Mouse (Mus musculus) gastrocnemius, postnatal 14 days (tissue): ENCODE results near the gene Ndel1. TPM values are rescaled to one million over a fixed set of nuclear protein-coding genes. Genes with fewer than 3 reads are reported as not detected.
"Not testable (repeated sequence)": the region's sequence is repeated elsewhere in the genome, so short reads cannot be mapped to it uniquely, and the experiment has no call there.

Source experiments
- DNase-seq: peaks from one replicate; pipeline ENCODE4 v3.0.0; 2021; ENCODE audit warnings: mixed read lengths
- intact Hi-C: fragments of 180-260 bp; cut with DNase I; formaldehyde crosslinking; loops from one replicate; pipeline ENCODE4 v1.15.1; 2025; ENCODE audit warnings: low total_unique reads
- total RNA-seq, 2 experiments: library from RNA; stranded (reverse); gene quantifications; 2 replicates each; pipeline ENCODE4 v1.2.3; 2021

Ndel1 gene
- total RNA-seq, 2 experiments from 2014 or later: 54.3 to 61.1 TPM

DNA sequence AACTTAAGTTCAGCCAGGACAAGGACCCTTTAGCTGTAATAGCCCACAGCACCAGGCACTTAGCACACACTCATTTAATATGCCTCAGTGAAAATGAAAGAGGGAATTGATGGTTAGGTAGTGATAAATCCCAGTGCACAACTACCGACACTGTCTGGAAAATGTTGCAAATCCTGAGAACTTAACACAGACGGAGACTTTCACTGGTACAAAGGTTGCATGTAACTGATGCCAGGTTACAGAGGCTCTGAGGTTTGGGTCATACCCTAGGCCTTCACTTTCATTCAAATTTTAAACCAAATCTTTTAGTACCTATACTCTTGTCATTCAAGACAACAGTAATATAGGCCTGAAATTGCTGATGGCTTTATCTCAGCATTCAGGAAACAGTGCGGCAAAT, 14.3 kb downstream of the Ndel1 start:
- intact Hi-C loops: no loop called here
- DNase-seq: no peak

DNA sequence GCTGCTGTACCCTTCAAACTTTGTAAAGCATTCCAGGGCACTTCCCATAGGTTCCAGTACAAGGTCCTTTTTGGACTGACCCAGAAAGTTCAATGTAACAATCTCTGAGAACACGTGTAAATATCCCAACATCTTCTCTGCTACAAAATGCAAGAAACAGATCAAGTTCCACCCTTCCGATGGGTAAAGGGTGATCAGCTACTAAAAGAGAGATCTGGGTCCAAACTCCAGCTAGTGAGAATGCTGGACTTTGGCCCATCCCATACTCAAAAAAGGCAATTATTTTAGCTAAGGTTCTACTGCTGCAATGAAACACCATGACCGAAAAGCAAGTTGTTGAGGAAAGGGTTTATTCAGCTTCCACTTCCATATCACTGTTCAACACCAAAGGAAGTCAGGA, 17.0 kb downstream of the Ndel1 start:
- no peak for DNase-seq
- intact Hi-C loops: no loop called here

DNA sequence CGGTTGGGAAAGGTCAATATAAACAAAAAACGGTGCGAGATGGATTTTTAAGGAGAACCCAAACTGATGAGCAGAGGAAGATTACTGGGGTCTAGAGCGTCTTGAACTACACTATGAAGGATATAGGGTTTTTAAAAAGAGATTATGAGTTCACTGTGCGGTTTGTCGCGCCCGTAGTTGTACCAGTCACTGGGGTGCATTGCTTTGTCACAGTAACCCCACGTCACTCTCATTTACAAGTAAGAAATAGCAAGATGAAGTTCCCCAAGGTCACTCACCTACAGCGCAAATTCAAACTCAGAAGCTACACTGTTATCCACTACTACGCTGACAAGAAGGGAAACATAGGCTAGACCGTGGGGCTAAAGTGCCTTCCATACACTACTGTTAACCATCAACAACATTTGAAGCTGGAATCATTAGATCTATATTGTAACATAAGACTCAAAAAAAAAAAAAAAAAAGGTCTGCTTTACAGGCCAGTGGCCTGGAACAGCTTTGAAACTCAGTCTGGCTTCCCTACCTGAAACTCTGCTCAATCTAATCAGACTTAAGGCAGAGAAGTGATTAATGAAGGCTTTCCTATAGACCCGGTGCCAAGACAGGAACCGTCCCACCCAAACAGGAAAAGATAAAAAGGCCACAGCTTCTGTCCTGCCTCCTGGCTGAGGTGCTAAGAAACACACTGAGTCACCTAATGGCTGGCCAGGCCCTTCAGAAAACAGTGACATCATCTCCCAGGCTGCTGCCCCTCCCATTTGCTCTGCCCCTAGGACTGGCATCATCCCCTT, 17.9 kb downstream of the Ndel1 start:
- intact Hi-C loops: no loop called here
- DNase-seq: peak; percentile 9

DNA sequence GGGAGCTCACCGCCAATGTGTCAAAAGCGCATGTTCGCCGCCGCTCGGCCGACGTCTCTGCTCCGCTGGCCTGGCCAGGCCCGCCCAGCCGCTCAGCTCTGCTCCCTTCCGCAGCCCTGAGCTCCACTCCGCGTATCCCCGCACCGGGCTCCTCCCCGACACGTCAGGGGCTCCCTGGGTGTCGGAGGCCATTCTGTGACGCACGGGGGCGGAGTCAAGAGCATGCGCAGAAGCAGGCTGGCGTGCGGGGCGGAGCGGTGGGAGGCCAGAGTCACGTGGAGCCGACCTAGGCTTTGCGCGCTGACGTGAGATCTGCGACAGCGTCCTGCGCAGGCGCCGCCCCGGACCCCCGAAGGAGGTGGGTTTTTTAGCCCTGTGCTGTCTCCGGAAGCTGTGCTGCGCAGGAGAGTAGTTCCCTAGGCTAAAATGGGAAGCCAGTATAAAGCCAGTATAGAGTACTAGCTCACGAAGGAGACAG, 18.7 kb downstream of the Ndel1 start:
- intact Hi-C loops: no loop called here
- DNase-seq: peak; percentile 100

DNA sequence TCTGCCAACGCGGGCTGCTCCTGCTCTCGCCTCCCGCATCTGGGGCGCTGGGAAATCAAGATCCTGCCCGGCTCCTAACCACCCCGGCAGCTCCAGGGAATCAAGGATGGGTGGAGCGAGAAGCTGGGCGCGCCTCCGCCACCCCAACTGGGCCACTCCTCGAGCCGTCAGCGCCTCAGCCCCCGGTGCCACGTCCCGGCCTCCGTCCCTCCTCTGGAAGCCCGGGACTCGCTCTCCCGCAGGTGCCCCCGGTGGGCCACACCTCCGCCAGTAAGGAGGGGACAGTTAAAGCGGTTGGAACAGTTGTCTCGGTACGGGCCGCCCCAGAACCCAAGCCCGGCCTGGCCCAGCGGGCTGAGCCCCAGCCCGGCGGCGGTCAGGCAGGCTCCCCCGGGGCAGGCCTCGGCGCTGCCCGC, 19.2 kb downstream of the Ndel1 start:
- peak; percentile 81 for DNase-seq
- intact Hi-C loops: no loop called here

DNA sequence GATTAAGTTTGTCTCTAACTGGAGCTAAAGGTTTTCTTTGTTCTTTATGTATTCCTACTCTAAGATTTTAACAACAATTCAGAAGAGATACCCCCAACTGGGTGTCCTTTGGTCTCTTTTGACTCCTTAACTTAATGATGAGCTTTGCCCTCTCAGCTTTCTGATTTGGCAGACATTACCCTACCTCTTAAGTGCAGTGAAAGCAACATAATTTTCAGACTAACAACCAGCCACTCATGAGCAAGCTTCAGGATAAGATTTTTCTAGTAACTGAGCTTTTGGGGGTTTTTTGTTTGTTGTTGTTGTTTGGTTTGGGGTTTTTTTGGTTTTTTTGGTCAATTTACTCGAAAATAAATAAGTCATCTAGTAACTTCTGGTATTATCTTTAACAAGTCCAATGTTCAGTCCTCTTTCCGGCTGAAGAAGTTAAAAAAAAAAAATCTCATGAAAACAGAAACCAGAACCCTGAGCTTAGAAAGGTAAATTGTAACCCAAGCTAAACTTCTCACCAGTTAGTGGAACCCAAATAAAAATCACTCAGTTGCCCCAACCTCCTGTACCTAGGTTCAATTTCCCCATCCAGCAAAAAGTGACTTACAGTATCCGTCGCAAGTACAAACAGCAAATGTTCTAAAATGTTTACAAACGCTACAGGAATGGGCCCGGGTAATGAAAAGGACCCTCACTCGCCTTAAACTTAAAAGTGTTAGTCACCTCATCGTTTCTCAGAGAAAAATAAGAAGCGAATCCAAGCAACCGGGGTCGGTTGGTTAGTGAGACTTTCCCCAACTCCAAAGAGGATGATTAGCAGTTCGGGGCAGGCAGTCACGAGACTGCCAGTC, 19.8 kb downstream of the Ndel1 start:
- DNase-seq: no peak
- intact Hi-C loops: no loop called here

DNA sequence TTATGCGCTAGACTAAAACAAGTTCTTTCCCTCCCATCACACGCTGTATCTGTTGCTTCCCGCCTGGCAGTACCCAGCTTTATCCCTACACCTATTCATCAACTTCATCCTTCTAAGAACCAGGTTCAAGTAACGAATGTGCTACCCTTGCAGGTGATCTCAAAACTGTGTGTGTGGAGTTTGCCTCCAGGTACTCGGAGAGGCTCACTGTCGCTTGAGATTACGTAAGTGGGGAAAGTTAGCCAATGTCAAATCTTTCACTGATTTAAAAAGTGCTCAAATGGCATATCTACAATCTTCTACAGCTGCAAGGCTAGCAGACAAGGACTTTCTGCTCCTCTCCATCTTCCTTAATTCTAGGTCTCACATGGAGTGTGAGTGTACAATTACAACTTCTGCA, 20.8 kb downstream of the Ndel1 start:
- intact Hi-C loops: no loop called here

DNA sequence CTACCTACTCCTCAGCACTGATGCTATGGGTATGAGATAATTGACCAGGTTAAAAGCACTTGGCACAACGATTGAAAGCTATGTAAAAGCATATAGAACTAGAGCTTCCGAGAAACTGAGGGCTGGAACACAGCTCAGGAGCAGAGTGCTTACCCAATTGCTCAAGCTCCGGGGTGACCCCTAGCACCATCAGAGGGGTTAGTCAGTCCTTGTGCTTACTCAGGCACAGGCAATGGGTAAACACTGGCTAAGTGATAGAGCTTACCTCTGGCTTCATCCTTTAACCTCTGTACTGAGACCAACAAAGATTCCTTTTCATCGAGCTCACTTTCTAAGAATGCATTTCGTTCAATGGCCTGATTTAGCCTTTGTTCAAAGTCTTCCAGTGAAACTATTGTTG, 32.1 kb downstream of the Ndel1 start:
- intact Hi-C loops: no loop called here
- no peak for DNase-seq

More for the DNA sequence above, 20.8 kb downstream of the Ndel1 start:
- no peak for DNase-seq

DNA sequence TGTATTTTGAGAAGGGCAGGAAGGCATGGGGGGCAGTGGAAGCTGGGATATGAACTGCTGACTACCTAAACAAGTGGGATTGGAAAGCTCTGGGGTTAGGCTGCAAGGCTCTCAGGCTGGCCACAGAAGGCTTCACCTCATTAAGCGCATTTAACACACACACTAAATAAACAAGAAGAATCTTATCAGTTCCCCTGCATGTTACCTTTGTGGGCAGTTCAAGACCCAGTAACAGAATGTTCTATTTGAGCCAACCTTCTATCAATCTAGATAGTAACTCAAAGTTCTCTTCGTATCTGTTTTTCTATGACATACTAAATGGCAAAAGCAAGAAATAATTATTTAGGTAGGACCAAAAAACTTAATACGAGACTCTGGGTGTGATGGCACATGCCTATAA, 36.6 kb downstream of the Ndel1 start:
- intact Hi-C loops: no loop called here
- DNase-seq: no peak

DNA sequence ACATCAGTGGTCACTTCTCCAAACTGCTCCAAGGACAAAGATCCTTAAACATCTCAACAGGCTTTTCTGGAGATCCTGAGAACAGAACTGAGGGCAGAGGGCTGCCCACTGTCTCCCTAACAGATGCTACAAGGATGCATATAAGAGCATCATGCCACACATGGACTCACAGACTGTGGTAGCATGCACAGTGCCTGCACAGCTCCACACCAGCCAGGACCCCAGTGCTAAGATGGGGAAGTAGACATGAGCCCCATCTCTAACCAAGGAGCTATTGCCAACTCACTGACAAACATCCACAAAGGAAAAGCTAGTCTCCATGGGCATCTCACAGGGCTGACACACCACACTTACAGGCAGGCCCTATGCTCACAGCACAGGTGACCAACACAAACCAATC, 38.1 kb downstream of the Ndel1 start:
- no peak for DNase-seq
- intact Hi-C loops: no loop called here

DNA sequence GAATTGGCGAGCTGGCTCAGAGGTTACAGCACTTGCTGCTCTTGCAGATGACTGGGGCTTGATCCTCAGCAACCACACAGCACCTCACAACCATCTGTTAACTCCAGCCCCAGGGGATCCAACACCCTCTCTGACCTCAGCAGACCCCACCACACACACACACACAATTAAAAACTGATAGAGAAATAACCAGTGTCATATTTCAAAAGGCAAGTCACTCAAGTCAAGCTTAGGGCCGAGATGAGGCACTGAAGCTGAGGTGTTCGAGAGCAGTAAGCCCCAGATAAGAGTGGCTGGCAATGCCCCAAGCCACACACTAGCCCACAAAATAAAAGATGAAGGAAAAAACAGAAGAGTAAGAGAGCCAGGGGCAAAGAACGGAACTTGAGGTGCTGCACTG, 38.9 kb downstream of the Ndel1 start:
- intact Hi-C loops: no loop called here

DNA sequence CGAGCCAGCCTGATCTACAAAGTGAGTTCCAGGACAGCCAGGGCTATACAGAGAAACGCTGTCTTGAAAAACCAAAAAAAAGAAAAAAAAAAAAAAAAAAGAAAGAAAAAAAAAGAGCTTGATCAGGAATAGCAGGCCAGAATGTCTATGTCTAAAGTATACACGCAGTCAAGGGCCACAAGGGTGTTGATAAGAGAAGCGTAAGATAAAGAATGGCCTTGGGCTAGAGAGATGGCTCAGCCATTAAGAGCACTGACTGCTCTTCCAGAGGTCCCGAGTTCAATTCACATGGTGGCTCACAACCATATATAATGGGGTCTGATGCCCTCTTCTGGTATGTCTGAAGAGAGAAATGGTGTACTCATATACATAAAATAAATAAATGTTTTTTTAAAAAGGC, 40.1 kb downstream of the Ndel1 start:
- intact Hi-C loops, DNase-seq: not testable (repeated sequence)

More for the DNA sequence above, 38.9 kb downstream of the Ndel1 start:
- no peak for DNase-seq

DNA sequence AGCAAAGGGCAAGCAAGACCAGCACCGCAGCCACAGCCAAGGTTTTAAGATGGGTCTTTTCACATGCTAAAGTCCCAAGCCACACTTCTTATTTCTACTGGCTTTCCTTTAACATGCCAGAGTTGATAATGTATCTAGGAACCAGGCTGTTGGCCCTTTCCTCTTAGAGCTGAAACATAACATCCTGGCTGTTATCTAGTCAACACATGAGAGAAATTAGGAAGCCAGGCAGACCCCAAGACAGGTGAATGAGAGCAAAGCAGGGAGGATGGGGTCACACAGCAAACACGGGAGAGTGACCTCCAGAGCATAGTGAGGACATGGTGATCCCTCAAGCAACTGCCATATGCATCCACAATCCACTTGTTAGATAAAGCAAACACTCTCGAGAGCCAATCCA, 44.9 kb downstream of the Ndel1 start:
- intact Hi-C loops: no loop called here
- DNase-seq: no peak

DNA sequence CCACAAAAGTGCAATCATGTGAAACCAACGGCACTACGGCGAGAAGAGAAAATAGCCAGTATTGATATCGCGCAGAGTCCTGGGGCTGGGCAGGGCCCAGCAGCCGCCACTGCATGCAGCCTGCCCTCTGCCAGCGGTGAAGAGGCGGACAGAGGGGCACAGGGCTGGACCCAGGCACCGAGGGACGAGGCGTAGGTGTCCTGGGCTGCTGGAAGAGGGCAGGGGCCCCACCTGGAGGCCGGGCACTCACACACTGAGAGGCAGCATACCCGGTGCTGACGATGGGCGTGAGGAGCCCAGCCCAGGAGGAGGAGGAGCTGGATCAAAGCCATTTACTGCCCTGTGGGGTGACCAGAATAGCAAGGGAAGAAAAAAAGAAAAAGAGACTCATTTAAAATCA, 49.3 kb downstream of the Ndel1 start:
- no peak for DNase-seq
- intact Hi-C loops: no loop called here

DNA sequence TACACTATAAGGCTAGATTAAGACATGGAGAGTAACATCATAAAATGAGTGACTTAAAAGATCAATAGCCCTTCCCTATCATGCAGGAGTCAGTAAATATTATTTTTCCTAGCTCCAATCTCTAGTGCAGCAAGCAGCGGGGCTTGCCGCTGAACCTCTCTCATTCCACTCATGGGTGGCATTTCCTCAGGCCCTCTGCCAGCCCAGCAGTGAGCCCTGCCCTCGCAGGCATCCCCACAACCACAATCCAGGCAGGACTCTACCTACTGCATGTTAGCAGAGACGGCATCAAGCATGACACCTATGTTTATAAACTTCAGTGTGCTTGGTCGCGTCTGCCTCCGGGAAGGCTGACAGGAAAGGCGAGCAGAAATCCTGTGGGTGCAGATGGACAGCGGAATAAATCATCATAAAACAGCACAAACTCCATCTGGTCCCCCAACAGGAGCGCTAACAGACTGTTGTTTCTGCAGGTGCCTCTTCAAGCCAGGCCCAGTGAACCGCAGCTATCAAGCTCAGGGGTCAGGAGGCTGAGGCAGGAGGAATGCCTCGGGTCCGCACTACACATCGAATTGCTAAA, 52.3 kb downstream of the Ndel1 start:
- no peak for DNase-seq
- intact Hi-C loops: no loop called here

DNA sequence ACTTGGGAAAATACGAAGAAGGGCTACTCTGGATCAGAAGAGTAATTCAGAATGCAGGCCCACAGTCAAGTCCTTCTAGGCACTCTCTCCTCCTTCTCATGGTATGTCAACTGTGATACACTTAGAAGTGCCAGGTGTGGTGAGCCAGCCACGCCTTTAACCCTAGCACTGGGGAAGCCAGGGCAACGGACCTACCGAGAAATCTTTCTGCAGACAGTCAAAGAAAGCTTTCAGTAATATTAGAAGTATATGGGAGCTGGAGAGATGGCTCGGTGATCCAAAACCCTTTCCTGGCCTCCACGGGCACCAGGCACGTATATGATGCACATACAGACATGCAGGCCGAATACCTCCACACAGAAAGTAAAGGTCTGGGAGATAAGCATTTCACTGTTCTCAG, 53.2 kb downstream of the Ndel1 start:
- intact Hi-C loops: no loop called here
- no peak for DNase-seq

DNA sequence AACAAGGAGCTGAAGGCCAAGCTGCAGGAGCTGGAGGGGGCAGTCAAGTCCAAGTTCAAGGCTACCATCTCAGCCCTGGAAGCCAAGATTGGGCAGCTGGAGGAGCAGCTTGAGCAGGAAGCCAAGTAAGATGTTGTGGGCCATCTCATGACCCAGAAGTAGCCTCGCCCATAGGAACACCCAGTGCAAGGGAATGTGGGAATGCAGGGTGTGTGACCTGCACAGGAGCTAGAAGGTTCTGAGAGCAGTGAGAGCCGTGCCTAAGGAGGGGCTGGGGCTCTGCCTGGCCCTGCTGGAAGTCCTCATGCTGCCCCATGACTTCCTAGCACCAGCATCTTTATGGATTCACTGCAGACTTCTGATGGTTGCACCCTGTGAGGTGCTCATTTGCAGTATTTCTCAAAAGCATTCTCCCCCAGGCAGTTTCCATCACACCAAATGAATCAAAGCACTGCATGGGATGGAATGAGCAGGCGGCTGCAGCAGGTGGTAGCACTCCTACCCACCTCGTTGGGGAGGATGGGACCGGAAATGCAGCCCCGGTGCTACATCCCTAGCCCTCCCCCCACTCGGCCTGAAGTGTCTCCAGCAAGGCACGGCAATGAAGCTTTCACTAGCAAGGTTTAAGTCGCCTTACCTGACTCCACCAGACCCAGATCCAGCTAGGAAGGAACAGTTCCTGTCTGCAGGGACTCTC, 59.6 kb downstream of the Ndel1 start:
- DNase-seq: no peak
- intact Hi-C loops: no loop called here

DNA sequence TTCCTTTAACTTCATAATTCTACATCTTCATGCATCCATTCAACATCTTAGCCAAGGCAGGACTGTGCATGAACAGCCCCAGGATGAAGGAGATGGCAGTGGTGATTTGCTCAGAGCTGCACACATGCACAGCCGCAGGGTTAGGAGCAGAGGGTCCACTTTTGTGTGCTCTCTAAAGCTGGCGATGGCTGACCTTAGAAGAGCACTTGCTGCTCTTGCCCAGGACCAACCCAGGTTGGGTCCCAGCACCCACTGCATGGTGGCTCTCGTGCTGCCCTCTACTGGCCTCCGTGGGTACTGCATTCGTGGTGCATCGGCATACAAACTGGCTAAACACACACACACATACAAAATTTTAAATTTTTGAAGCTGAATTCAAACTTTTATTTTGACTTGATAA, 63.9 kb downstream of the Ndel1 start:
- intact Hi-C loops: loop anchor here (10.0 kb wide), 2 partner anchors 67 to 253 kb away; partner anchors contain the start of genes Mfsd6l and Ndel1
- DNase-seq: peak; percentile 71

DNA sequence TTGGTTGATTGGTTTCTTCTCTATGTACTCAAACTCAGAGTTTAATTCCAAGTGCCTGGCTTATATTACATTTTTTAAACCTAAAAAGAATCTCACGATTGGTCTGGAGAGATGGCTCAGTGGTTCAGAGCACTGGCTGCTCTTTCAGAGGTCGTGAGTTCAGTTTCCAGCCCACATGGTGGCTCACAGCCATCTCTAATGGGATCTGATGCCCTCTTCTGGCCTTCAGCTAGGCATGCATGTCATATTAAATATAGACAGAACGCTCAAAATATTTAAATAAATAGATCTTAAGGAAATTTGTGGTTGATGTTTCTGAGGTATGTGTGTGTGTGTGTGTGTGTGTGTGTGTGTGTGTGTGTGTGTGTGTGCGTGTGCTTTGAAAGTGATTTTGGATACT, 66.5 kb downstream of the Ndel1 start:
- DNase-seq: no peak
- intact Hi-C loops: loop anchor here (10.0 kb wide), 2 partner anchors 70 to 250 kb away; partner anchors contain the start of genes Mfsd6l and Ndel1

DNA sequence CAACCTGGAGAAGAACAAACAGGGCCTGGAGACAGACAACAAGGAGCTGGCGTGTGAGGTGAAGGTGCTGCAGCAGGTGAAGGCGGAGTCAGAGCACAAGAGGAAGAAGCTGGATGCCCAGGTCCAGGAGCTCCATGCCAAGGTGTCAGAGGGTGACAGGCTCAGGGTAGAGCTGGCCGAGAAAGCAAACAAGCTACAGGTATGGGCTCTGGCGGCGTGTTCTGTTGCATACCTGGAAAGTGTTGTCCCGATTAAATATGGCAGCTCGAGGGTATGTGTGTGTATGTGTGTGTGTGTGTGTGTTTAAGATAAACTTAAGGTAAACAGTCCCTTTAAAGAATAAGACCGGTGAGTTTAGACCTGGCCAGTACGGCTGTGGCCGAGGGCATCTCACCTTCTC, 73.4 kb downstream of the Ndel1 start:
- DNase-seq: no peak
- intact Hi-C loops: no loop called here
